Mouse (Mus musculus) mouse embryonic stem cell (cell line): Measurements from ENCODE around the gene Nmral1.

ENCODE experiments used
- in situ Hi-C, 2 experiments: fragments of 300-500 bp; cut with MboI; formaldehyde crosslinking; loops; 1 replicate in 1 of 2; 3 replicates in 1 of 2; pipeline ENCODE4 v1.14.3; 2019 to 2020; ENCODE audit warnings: low sequenced_read_pairs in 2 of 2, low pct_unique_long_range_greater_than_20kb in 1 of 2, mixed read lengths in 1 of 2; ENCODE audit not compliant: unreplicated experiment in 1 of 2

The Nmral1 gene

GRCm38 (mm10) chr16:4718753-4719518 is at the start of gene Nmral1:
Gene Nmral1, minus strand, starts transcription at chr16:4719356.
- in situ Hi-C loops, result no loop called here

GRCm38 (mm10) chr16:4768719-4769118 is 49.6 kb upstream of the Nmral1 start:
- in situ Hi-C loops, result no loop called here

- in situ Hi-C loops, result no loop called here
Observed at GRCm38 (mm10) chr16:4767012-4767790, 48.0 kb upstream of the Nmral1 start.

GRCm38 (mm10) chr16:4765852-4766251 is 46.7 kb upstream of the Nmral1 start:
- in situ Hi-C loops, result no loop called here

GRCm38 (mm10) chr16:4763276-4763675 is 44.1 kb upstream of the Nmral1 start:
- in situ Hi-C loops, result no loop called here

GRCm38 (mm10) chr16:4762437-4762836 is 43.3 kb upstream of the Nmral1 start:
- in situ Hi-C loops, result no loop called here

- in situ Hi-C loops, result loop anchor here in 1 of 2 experiments (10.0 kb wide), 1 partner anchor 68 kb away; no protein-coding TSS in a partner anchor
Observed at GRCm38 (mm10) chr16:4756660-4757335, 37.6 kb upstream of the Nmral1 start.

- in situ Hi-C loops, result loop anchor here in 1 of 2 experiments (10.0 kb wide), 1 partner anchor 71 kb away; no protein-coding TSS in a partner anchor
Observed at GRCm38 (mm10) chr16:4754045-4754444, 34.9 kb upstream of the Nmral1 start.

GRCm38 (mm10) chr16:4752155-4752554 is 33.0 kb upstream of the Nmral1 start:
- in situ Hi-C loops, result loop anchor here in 1 of 2 experiments (10.0 kb wide), 1 partner anchor 73 kb away; no protein-coding TSS in a partner anchor

GRCm38 (mm10) chr16:4742186-4742585 is 23.0 kb upstream of the Nmral1 start:
- in situ Hi-C loops, result no loop called here

- in situ Hi-C loops, result no loop called here
Observed at GRCm38 (mm10) chr16:4739994-4740393, 20.8 kb upstream of the Nmral1 start.

GRCm38 (mm10) chr16:4736262-4736661 is 17.1 kb upstream of the Nmral1 start:
- in situ Hi-C loops, result no loop called here

- in situ Hi-C loops, result no loop called here
Observed at GRCm38 (mm10) chr16:4730776-4731358, 11.7 kb upstream of the Nmral1 start.

GRCm38 (mm10) chr16:4727963-4728362 is 8.8 kb upstream of the Nmral1 start:
- in situ Hi-C loops, result no loop called here

GRCm38 (mm10) chr16:4727526-4727925 is 8.4 kb upstream of the Nmral1 start:
- in situ Hi-C loops, result no loop called here

- in situ Hi-C loops, result no loop called here
Observed at GRCm38 (mm10) chr16:4726528-4727128, 7.5 kb upstream of the Nmral1 start.

GRCm38 (mm10) chr16:4725780-4726527 is 6.8 kb upstream of the Nmral1 start, which contains the start of gene Hmox2:
Gene Hmox2, plus strand, starts transcription at chr16:4726361.
- in situ Hi-C loops, result no loop called here

GRCm38 (mm10) chr16:4725266-4725665 is 6.1 kb upstream of the Nmral1 start:
- in situ Hi-C loops, result no loop called here
